Mouse (Mus musculus): ENCODE measurements around the gene Rcn3.
"Not testable (repeated sequence)": the region's sequence is repeated elsewhere in the genome, so short reads cannot be mapped to it uniquely, and the experiment has no call there.

The Rcn3 gene

GRCm38 (mm10) chr7:45098541-45099240, 6.7 kb upstream of the Rcn3 start:
- DNase-seq (ENCODE audit: low read depth, low spot score): peak; percentile 60

GRCm38 (mm10) chr7:45097479-45097878, 5.5 kb upstream of the Rcn3 start:
- DNase-seq (ENCODE audit: low read depth, low spot score): no peak

- not testable (repeated sequence) for DNase-seq (ENCODE audit: low read depth, low spot score)
These were observed 3.9 kb upstream of the Rcn3 start for GRCm38 (mm10) chr7:45095965-45096364.

- no peak for DNase-seq (ENCODE audit: low read depth, low spot score)
These were observed 3.3 kb upstream of the Rcn3 start for GRCm38 (mm10) chr7:45095367-45095766.

- peak; percentile 27 for DNase-seq (ENCODE audit: low read depth, low spot score)
These were observed 2.1 kb upstream of the Rcn3 start for GRCm38 (mm10) chr7:45094121-45094520.

- no peak for DNase-seq (ENCODE audit: low read depth, low spot score)
These were observed 1.5 kb upstream of the Rcn3 start for GRCm38 (mm10) chr7:45093516-45093905.

GRCm38 (mm10) chr7:45092828-45093515, 951 bp upstream of the Rcn3 start:
- no peak for DNase-seq (ENCODE audit: low read depth, low spot score)

- DNase-seq (ENCODE audit: low read depth, low spot score): peak; percentile 66
These were observed 725 bp downstream of the Rcn3 start for GRCm38 (mm10) chr7:45091001-45091990.

- peak; percentile 54 for DNase-seq (ENCODE audit: low read depth, low spot score)
These were observed 1.6 kb downstream of the Rcn3 start for GRCm38 (mm10) chr7:45090251-45090977.

GRCm38 (mm10) chr7:45088597-45088996, 3.4 kb downstream of the Rcn3 start:
- DNase-seq (ENCODE audit: low read depth, low spot score): no peak

- DNase-seq (ENCODE audit: low read depth, low spot score): peak; percentile 27
These were observed 5.9 kb downstream of the Rcn3 start for GRCm38 (mm10) chr7:45086084-45086483.

GRCm38 (mm10) chr7:45083300-45083890, 8.6 kb downstream of the Rcn3 start:
- DNase-seq (ENCODE audit: low read depth, low spot score): no peak

- no peak for DNase-seq (ENCODE audit: low read depth, low spot score)
These were observed 9.4 kb downstream of the Rcn3 start for GRCm38 (mm10) chr7:45082401-45083299.

GRCm38 (mm10) chr7:45081016-45081415, 11.0 kb downstream of the Rcn3 start:
- peak; percentile 58 for DNase-seq (ENCODE audit: low read depth, low spot score)

- DNase-seq (ENCODE audit: low read depth, low spot score): peak; percentile 88
These were observed 12.2 kb downstream of the Rcn3 start for GRCm38 (mm10) chr7:45079856-45080255.

- DNase-seq (ENCODE audit: low read depth, low spot score): peak; percentile 79
These were observed 13.5 kb downstream of the Rcn3 start for GRCm38 (mm10) chr7:45078513-45078912.

- no peak for DNase-seq (ENCODE audit: low read depth, low spot score)
These were observed 14.2 kb downstream of the Rcn3 start for GRCm38 (mm10) chr7:45077829-45078228.

- no peak for DNase-seq (ENCODE audit: low read depth, low spot score)
These were observed 14.7 kb downstream of the Rcn3 start for GRCm38 (mm10) chr7:45077322-45077721.

- no peak for DNase-seq (ENCODE audit: low read depth, low spot score)
These were observed 15.5 kb downstream of the Rcn3 start for GRCm38 (mm10) chr7:45076501-45076900.

- DNase-seq (ENCODE audit: low read depth, low spot score): peak; percentile 65
These were observed 16.6 kb downstream of the Rcn3 start for GRCm38 (mm10) chr7:45075405-45075804.

All from 3T3-L1 (cell line).